Mouse (Mus musculus): ENCODE measurements around the gene Mcm3ap.

DNA sequence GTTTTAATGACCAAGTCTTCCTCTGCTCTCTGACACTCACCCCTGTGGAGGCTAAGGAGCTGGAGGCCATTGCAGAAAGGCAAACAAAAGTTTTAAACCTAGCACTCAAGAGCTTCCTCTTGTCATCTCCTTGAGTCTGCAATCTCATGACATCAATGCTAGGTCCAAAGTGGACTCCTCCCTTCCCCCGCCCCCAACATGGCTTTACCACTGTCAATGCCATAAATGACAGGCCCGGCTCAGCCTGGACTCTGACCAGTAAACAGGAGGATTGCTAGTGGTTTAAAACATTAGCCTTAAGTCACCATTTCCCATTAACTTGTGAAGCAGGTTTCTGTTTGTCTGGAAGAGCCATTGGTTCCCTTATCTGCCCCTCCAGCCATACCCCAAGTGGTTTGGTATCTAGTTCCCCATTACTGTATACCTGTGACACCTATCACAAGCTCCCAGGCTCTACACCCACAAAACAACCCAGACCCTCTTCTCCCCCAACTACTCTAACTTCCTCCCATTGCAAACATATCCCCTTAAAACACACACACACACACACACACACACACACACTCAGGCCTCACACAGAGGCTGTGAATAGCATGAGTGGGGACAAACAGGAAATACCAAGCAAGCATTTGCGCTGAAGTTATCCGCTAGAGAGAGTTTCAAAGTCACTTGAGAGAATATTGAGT lies 22.6 kb upstream of the Mcm3ap start:
- no peak for TF ChIP-seq CTCF (IDR thresholded peaks at IDR 0.05; ENCODE audit: insufficient read depth, low read depth, low read length)
- no peak for TF ChIP-seq POLR2A (IDR thresholded peaks at IDR 0.05; ENCODE audit: insufficient read depth, low read depth, low read length)

Data from olfactory bulb, adult 2 months (tissue).